Mouse (Mus musculus) olfactory bulb, adult 2 months (tissue): Measurements from ENCODE around the gene Cxcr4.

ENCODE experiments used
- CTCF ChIP-seq: fragments of 200-500 bp; IDR thresholded peaks from 2 replicates; pipeline ENCODE4 v1.5.1; 2012; ENCODE audit warnings: low read depth, mild to moderate bottlenecking, low read length, moderate library complexity; ENCODE audit not compliant: insufficient read depth
- POLR2A ChIP-seq: fragments of 200-500 bp; IDR thresholded peaks from 2 replicates; pipeline ENCODE4 v1.6.1; 2012; ENCODE audit warnings: mild to moderate bottlenecking, low read depth, low read length, moderate library complexity; ENCODE audit not compliant: insufficient read depth

DNA sequence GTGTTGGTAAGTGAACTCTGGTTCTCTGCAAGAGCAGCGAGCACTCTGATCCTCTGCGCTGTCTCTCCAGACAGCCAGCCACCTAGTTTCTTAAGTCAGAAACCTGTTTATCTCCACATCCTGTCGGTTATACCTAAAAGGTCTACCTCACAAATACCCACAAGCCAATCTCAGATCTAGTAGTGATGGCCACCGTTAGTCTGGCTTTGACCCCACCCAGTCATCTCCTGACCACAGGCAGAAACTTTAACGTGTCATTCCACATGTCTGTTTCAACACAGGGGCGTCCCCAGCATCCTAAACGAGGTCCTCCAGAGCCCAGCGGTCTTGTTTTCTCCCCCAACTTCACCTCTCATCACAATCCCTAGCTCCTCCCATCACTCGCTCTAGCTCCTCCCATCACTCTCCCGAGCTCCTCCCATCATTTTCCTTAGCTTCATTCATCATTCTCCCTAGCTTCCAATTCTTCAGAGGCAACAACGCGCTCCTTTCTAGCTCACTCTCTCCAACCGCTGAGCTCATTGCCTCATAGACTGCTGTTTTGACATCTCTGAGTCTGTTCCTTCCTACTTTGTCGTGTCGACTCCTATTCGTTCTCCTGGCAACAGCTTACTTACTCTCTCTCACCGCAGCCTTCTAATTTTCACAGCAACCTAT is 22.0 kb downstream of the Cxcr4 start:
- no peak for TF ChIP-seq CTCF
- TF ChIP-seq POLR2A: no peak
